Mouse (Mus musculus) MEL (cell line): ENCODE measurements around the gene Gm20458.

Source experiments
- CHD2 ChIP-seq: IDR thresholded peaks from 2 replicates; pipeline ENCODE4 v1.6.1; 2011; ENCODE audit warnings: low read length, improper control_type of control experiment
- CTCF ChIP-seq, 3 experiments: IDR thresholded peaks in 2 of 3; conservative IDR thresholded peaks in 1 of 3; 2 replicates each; pipeline ENCODE4 v1.5.1; 2011 to 2012; ENCODE audit warnings: low read length in 3 of 3, low read depth in 2 of 3, mild to moderate bottlenecking in 2 of 3, improper control_type of control experiment in 1 of 3, inconsistent platforms in 1 of 3, mixed read lengths in 1 of 3, moderate library complexity in 1 of 3; ENCODE audit not compliant: control insufficient read depth in 1 of 3, insufficient read depth in 1 of 3, poor library complexity in 1 of 3, severe bottlenecking in 1 of 3
- ELF1 ChIP-seq: IDR thresholded peaks from 2 replicates; pipeline ENCODE4 v1.6.1; 2014; ENCODE audit warnings: low read depth, mild to moderate bottlenecking, inconsistent platforms, low read length, improper control_type of control experiment, moderate library complexity
- GABPA ChIP-seq: IDR thresholded peaks from 2 replicates; pipeline ENCODE4 v1.6.1; 2012; ENCODE audit warnings: low read depth, mild to moderate bottlenecking, inconsistent platforms, low read length, improper control_type of control experiment, moderate library complexity
- HCFC1 ChIP-seq: IDR thresholded peaks from 2 replicates; pipeline ENCODE4 v1.6.1; 2012; ENCODE audit warnings: low read depth, mild to moderate bottlenecking, inconsistent platforms, low read length, improper control_type of control experiment, moderate library complexity
- MAFK ChIP-seq: IDR thresholded peaks from 2 replicates; pipeline ENCODE4 v1.6.1; 2011; ENCODE audit warnings: low read depth, mild to moderate bottlenecking, low read length, improper control_type of control experiment, borderline replicate concordance
- MAX ChIP-seq: IDR thresholded peaks from 2 replicates; pipeline ENCODE4 v1.6.1; 2011; ENCODE audit warnings: low read length, improper control_type of control experiment
- MYB ChIP-seq: IDR thresholded peaks from 2 replicates; pipeline ENCODE4 v1.6.1; 2011; ENCODE audit warnings: mild to moderate bottlenecking, low read depth, low read length, improper control_type of control experiment
- POLR2A ChIP-seq, 2 experiments: IDR thresholded peaks; 2 replicates each; pipeline ENCODE4 v1.6.1; 2011 to 2012; ENCODE audit warnings: low read length in 2 of 2, mild to moderate bottlenecking in 2 of 2, control low read depth in 1 of 2, improper control_type of control experiment in 1 of 2, low read depth in 1 of 2, moderate library complexity in 1 of 2; ENCODE audit not compliant: control insufficient read depth in 1 of 2, insufficient read depth in 1 of 2, poor library complexity in 1 of 2
- POLR2AphosphoS5 ChIP-seq: IDR thresholded peaks from 2 replicates; pipeline ENCODE4 v1.6.1; 2012; ENCODE audit warnings: low read depth, borderline replicate concordance, mild to moderate bottlenecking, inconsistent platforms, low read length, moderate library complexity, mixed read lengths
- TAL1 ChIP-seq: IDR thresholded peaks from 2 replicates; pipeline ENCODE4 v1.6.1; 2012; ENCODE audit warnings: mild to moderate bottlenecking, inconsistent platforms, low read length, moderate library complexity, mixed read lengths
- TCF12 ChIP-seq: IDR thresholded peaks from 2 replicates; pipeline ENCODE4 v1.6.1; 2014; ENCODE audit warnings: low read depth, mild to moderate bottlenecking, inconsistent platforms, low read length, improper control_type of control experiment, moderate library complexity
- USF1 ChIP-seq: IDR thresholded peaks from 2 replicates; pipeline ENCODE4 v1.6.1; 2014; ENCODE audit warnings: low read depth, mild to moderate bottlenecking, inconsistent platforms, low read length, improper control_type of control experiment, moderate library complexity

DNA sequence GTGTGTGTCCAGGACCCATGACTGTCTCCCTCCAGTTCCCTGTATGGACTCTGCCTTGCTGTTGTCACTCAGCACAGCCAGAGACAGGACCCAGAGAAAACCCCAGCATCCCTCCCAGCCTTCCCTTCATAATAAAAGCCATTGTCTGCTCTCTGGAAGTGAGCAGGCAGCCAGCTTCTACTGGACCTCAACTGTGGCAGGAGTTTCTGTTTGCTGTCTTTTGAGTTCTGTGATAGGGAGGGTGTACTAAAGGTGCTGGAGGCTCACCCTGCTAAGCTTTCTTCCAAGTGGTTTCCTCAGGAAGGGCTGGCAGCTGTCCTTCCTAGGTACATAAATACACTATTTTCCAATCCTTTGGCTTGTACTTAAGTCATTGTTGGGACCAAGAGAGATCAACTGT lies 4.4 kb downstream of the Gm20458 start:
- TF ChIP-seq MYB (no peak), HCFC1 (no peak), POLR2A (IDR thresholded peaks at IDR 0.05; ENCODE audit: control insufficient read depth in 1 of 2, insufficient read depth in 1 of 2, low read depth in 1 of 2, low read length in 2 of 2, poor library complexity in 1 of 2) (no peak), POLR2AphosphoS5 (no peak), CHD2 (no peak), TCF12 (no peak), MAX (no peak), USF1 (no peak), TAL1 (no peak), GABPA (no peak), CTCF (IDR thresholded peaks at IDR 0.05 in 2 of 3, conservative IDR thresholded peaks at IDR 0.05 in 1 of 3; ENCODE audit: control insufficient read depth in 1 of 3, insufficient read depth in 1 of 3, low read depth in 2 of 3, low read length in 3 of 3, poor library complexity in 1 of 3, severe bottlenecking in 1 of 3) (no peak), ELF1 (no peak), MAFK (no peak)
